ENCODE assay signal across 18 mouse cellular contexts in genomic region chr10:84647264-84647663, GRCm38 (mm10). TPM values are rescaled to one million over a fixed set of nuclear protein-coding genes. Genes with fewer than 3 reads are reported as not detected.
DNase-seq lines count a peak whose midpoint lies in the region; ATAC-seq and TF ChIP-seq lines count a peak whose summit lies in the region.
"Had no signal": no experiment of that assay in that cellular context is flagged by ENCODE, and none has a peak within 500 bp of the region (broad histone marks: within the 10 kb centered on the region; RNA-seq: fewer than 3 reads in every experiment).

No protein-coding gene starts in this region.

- no peak for ATAC-seq in heart, embryonic 13.5 days (ENCODE audit: extremely low read depth, insufficient number of reproducible peaks, low FRiP score, low TSS enrichment)
- ATAC-seq in neural tube, embryonic 15.5 days (ENCODE audit: low FRiP score): no peak
- ATAC-seq: intestine, postnatal 0 days; Patski had no signal

- DNase-seq in heart, adult 18-20 months: no peak
- DNase-seq in layer of hippocampus, adult 2 months (ENCODE audit: low spot score in 2 of 2): no peak
- DNase-seq in layer of hippocampus, postnatal 25 days (ENCODE audit: extremely low spot score in 1 of 2, low spot score in 1 of 2): no peak
- DNase-seq in neural tube, embryonic 10.5 days (ENCODE audit: extremely low spot score, low spot score): no peak
- no peak for DNase-seq in frontal cortex, postnatal 10 days (ENCODE audit: low spot score in 2 of 2)
- no peak for DNase-seq in lung, adult 18-20 months
- DNase-seq: adrenal gland, postnatal 14 days; embryo, embryonic 11 days; kidney, postnatal 25 days had no signal

- no peak for TF ChIP-seq CTCF in layer of hippocampus, adult 2 months (conservative IDR thresholded peaks at IDR 0.05)

- 79% methylated on average over 5 of the region's 5 CpGs for WGBS in heart, embryonic 13.5 days
- WGBS in neural tube, embryonic 15.5 days: 88% methylated on average over 5 of the region's 5 CpGs

- peaks cover 66% of the 10 kb centered on the region for H3K36me3 ChIP-seq in heart, embryonic 13.5 days
- peaks cover 17% of the 10 kb centered on the region; the same call in 1 of the 2 replicates for H3K36me3 ChIP-seq in neural tube, embryonic 15.5 days

- no peak overlapping the region for H3K4me2 ChIP-seq in heart, embryonic 13.5 days
- no peak overlapping the region for H3K4me2 ChIP-seq in neural tube, embryonic 15.5 days
- H3K4me2 ChIP-seq: heart, embryonic 15.5 days; lung, embryonic 15.5 days; neural tube, embryonic 13.5 days had no signal

- H3K4me1 ChIP-seq in heart, embryonic 13.5 days: 0 out of 2 replicates have a peak, but pooled peaks cover 2% of the 10 kb centered on the region
- peaks cover 5% of the 10 kb centered on the region; the same call in 1 of the 2 replicates for H3K4me1 ChIP-seq in neural tube, embryonic 15.5 days

- H3K9me3 ChIP-seq in heart, embryonic 13.5 days: no peaks in the 10 kb centered on the region
- no peaks in the 10 kb centered on the region for H3K9me3 ChIP-seq in neural tube, embryonic 15.5 days (replicated peaks)
- H3K9me3 ChIP-seq: heart, embryonic 15.5 days; lung, embryonic 15.5 days; neural tube, embryonic 13.5 days had no signal

- H3K9ac ChIP-seq in heart, embryonic 13.5 days: no peak overlapping the region
- H3K9ac ChIP-seq in neural tube, embryonic 15.5 days (replicated peaks): no peak overlapping the region
- H3K9ac ChIP-seq: forebrain, postnatal 0 days; heart, embryonic 15.5 days; lung, embryonic 15.5 days; neural tube, embryonic 13.5 days had no signal

- H3K27ac ChIP-seq in heart, embryonic 13.5 days (replicated peaks): peak overlapping the region; percentile 9; the same call in 1 of the 2 replicates
- H3K27ac ChIP-seq in layer of hippocampus, adult 2 months: 0 out of 2 replicates have a peak overlapping the region, but pooled peaks have one; percentile 43
- H3K27ac ChIP-seq in neural tube, embryonic 15.5 days (replicated peaks): peak overlapping the region; percentile 34; the same call in 1 of the 2 replicates

- H3K4me3 ChIP-seq in heart, embryonic 13.5 days: no peak overlapping the region
- H3K4me3 ChIP-seq in layer of hippocampus, adult 2 months: no peak overlapping the region
- H3K4me3 ChIP-seq in neural tube, embryonic 15.5 days (replicated peaks): no peak overlapping the region
- H3K4me3 ChIP-seq: heart, embryonic 15.5 days; left cerebral cortex, adult 2 months; lung, embryonic 15.5 days; neural tube, embryonic 13.5 days had no signal

- H3K27me3 ChIP-seq in heart, embryonic 13.5 days (replicated peaks): no peaks in the 10 kb centered on the region
- H3K27me3 ChIP-seq in neural tube, embryonic 15.5 days (replicated peaks): no peaks in the 10 kb centered on the region
- H3K27me3 ChIP-seq: heart, embryonic 15.5 days; lung, embryonic 15.5 days; neural tube, embryonic 13.5 days; Patski had no signal

RNA-seq across cellular contexts. Expression of gene Polr3b, which starts 25.2 kb away (rescaled TPM):
- 9.4 and 10.7 TPM in 2 replicates for polyA plus RNA-seq in heart, embryonic 13.5 days (2015; fragmentation: Nextera tagmentation; extraction: Ambion mirVana)
- total RNA-seq in heart, adult 18-20 months (2021): 10 to 100 TPM; 11.5 to 12.6 TPM
- 10 to 100 TPM; 14.8 to 15.6 TPM for total RNA-seq in layer of hippocampus, adult 2 months (2021)
- 10 to 100 TPM; 15.6 to 15.7 TPM for total RNA-seq in layer of hippocampus, postnatal 25 days (2021)
- 13.5 and 13.6 TPM in 2 replicates for polyA plus RNA-seq in neural tube, embryonic 15.5 days (2015; fragmentation: Nextera tagmentation; extraction: Ambion mirVana)
